Mouse (Mus musculus): ENCODE data around the gene Ppp1r10. TPM values are rescaled to one million over a fixed set of nuclear protein-coding genes. Genes with fewer than 3 reads are reported as not detected.
A peak's percentile ranks its signal among the peaks of the same experiment; 100 is the strongest.

Gene Ppp1r10
- polyA plus RNA-seq, 1 experiment from 2014 or later = 44.3 TPM

GRCm38 (mm10) chr17:35907609-35908008 lies 8.6 kb upstream of the Ppp1r10 start:
- ATAC-seq (ENCODE audit: insufficient number of reproducible peaks, insufficient read depth, low FRiP score, low TSS enrichment, low read depth) = no peak
- H3K36me3 ChIP-seq = peaks cover 72% of the 10 kb centered on the region

DNA sequence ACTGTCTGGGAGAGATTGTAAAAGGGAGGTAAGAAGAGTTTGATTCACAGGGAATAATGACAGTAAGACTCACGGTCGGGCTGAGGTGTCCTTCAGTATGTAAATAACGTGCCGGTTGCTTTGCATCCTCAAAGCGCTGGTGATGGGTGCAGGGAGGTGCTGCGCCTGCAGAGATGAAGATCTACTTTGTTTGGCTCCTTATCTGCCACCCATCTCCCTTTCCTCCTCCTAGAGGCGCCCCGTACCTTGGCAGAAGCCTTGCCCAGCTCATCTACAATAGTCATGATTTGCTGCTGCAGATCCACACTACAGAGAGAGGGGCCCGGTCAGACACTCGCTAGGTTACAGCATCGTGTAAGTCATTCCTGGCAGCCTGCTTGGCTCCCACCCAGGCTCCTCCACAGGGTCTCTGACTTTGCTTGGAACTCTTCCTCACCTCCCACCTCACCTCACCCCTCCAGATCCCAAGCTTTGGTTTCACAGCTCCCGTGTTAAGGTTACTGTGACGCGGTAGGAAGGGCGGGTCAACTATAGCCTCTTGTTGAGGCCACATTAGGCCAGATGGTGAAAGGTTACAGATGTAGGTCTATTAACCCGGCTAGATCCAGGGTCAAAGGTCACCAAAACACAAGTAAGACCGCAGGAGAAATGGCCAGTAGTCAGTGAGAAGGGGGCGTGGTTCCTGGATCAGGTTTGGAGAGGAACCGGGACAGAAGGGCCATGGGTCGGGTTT lies 6.9 kb upstream of the Ppp1r10 start:
- H3K4me1 ChIP-seq = peaks cover 20% of the 10 kb centered on the region
- peaks cover 70% of the 10 kb centered on the region for H3K36me3 ChIP-seq
- 21% methylated on average over 20 of the region's 20 CpGs for WGBS
- H3K4me2 ChIP-seq = peak overlapping the region; percentile 85
- no peaks in the 10 kb centered on the region for H3K9me3 ChIP-seq
- peak overlapping the region; percentile 85 for H3K27ac ChIP-seq
- H3K9ac ChIP-seq = peak overlapping the region; percentile 85
- ATAC-seq (ENCODE audit: insufficient number of reproducible peaks, insufficient read depth, low FRiP score, low TSS enrichment, low read depth) = peak; percentile 20; the same call in 1 of the 2 replicates
- no peaks in the 10 kb centered on the region for H3K27me3 ChIP-seq
- H3K4me3 ChIP-seq = peak overlapping the region; percentile 75

More at GRCm38 (mm10) chr17:35907609-35908008, 8.6 kb upstream of the Ppp1r10 start:
- Histone ChIP-seq H3K4me3 (no peak overlapping the region), H3K4me1 (peaks cover 20% of the 10 kb centered on the region), H3K9ac (no peak overlapping the region), H3K9me3 (no peaks in the 10 kb centered on the region), H3K4me2 (no peak overlapping the region), H3K27me3 (no peaks in the 10 kb centered on the region), H3K27ac (no peak overlapping the region)
- WGBS = 70% methylated on average over 2 of the region's 2 CpGs

- Histone ChIP-seq H3K4me1 (peaks cover 20% of the 10 kb centered on the region), H3K36me3 (peaks cover 70% of the 10 kb centered on the region), H3K4me3 (peak within 1 kb of the TSS; percentile 75), H3K9ac (peak within 1 kb of the TSS; percentile 85), H3K27me3 (no peaks in the 10 kb centered on the region), H3K9me3 (no peaks in the 10 kb centered on the region), H3K4me2 (peak within 1 kb of the TSS; percentile 85), H3K27ac (peak within 1 kb of the TSS; percentile 85)
- WGBS = 3% methylated on average over 25 of the region's 25 CpGs
- ATAC-seq (ENCODE audit: insufficient number of reproducible peaks, insufficient read depth, low FRiP score, low TSS enrichment, low read depth) = peak; percentile 84
Measured at GRCm38 (mm10) chr17:35909919-35910369, 6.3 kb upstream of the Ppp1r10 start, which contains the start of gene Atat1. Gene Atat1, minus strand, starts transcription at chr17:35910075.

DNA sequence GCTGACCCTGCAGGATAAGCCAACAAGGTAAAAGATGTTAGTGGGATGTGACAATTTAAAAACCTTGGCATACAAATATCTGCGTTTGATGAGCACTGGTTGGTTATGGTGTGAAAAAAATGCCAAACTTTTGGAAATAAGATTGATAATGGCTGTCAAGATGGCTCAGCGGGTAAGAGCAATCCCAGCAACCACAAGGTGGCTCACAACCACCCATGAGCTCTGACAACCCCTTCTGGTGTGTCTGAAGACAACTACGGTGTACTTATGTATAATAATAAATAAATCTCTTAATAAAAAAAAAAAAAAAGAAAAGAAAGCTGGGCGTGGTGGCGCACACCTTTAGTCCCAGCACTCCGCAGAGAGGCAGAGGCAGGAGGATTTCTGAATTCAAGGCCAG lies 1.3 kb upstream of the Ppp1r10 start:
- 87% methylated on average over 6 of the region's 6 CpGs for WGBS
- Histone ChIP-seq H3K4me1 (peaks cover 15% of the 10 kb centered on the region), H3K27ac (no peak overlapping the region), H3K4me3 (peak overlapping the region; percentile 72), H3K36me3 (peaks cover 33% of the 10 kb centered on the region), H3K27me3 (no peaks in the 10 kb centered on the region), H3K4me2 (peak overlapping the region; percentile 80), H3K9me3 (no peaks in the 10 kb centered on the region), H3K9ac (no peak overlapping the region)
- ATAC-seq (ENCODE audit: insufficient number of reproducible peaks, insufficient read depth, low FRiP score, low TSS enrichment, low read depth) = no peak

- 2% methylated on average over 28 of the region's 28 CpGs for WGBS
- Histone ChIP-seq H3K36me3 (peaks cover 33% of the 10 kb centered on the region), H3K27ac (peak overlapping the region; percentile 97), H3K4me2 (peak overlapping the region; percentile 80), H3K9ac (peak overlapping the region; percentile 97), H3K4me1 (peaks cover 20% of the 10 kb centered on the region), H3K27me3 (no peaks in the 10 kb centered on the region), H3K9me3 (no peaks in the 10 kb centered on the region), H3K4me3 (peak overlapping the region; percentile 72)
- 0 out of 2 replicates have a peak, but pooled peaks have one; percentile 1 for ATAC-seq (ENCODE audit: insufficient number of reproducible peaks, insufficient read depth, low FRiP score, low TSS enrichment, low read depth)
Measured at GRCm38 (mm10) chr17:35915538-35916296, 517 bp upstream of the Ppp1r10 start.

DNA sequence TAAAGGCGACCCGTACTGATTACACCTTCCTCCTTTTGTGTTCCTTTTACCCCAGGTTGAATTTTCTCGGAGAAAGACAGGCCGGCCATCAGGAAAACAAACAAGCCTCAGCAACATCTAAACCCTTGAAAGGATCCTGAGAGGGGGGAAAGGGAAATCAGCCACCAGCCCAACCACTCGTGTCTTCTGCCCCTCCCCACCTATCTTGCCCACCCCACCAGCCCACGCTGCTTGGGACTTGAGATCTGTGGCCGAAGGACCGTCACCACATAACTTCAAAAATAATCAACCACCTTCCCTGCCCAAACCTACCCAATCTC lies 869 bp downstream of the Ppp1r10 start:
- under 1% methylated on average over 8 of the region's 8 CpGs for WGBS
- ATAC-seq (ENCODE audit: insufficient number of reproducible peaks, insufficient read depth, low FRiP score, low TSS enrichment, low read depth) = no peak
- H3K4me2 ChIP-seq = peak overlapping the region; percentile 93
- H3K27ac ChIP-seq = peak overlapping the region; percentile 97
- no peaks in the 10 kb centered on the region for H3K27me3 ChIP-seq
- peak overlapping the region; percentile 97 for H3K9ac ChIP-seq
- H3K4me1 ChIP-seq = peaks cover 26% of the 10 kb centered on the region
- H3K9me3 ChIP-seq = no peaks in the 10 kb centered on the region
- peak overlapping the region; percentile 72 for H3K4me3 ChIP-seq
- peaks cover 21% of the 10 kb centered on the region for H3K36me3 ChIP-seq

GRCm38 (mm10) chr17:35917463-35918251 lies 1.4 kb downstream of the Ppp1r10 start:
- WGBS = under 1% methylated on average over 13 of the region's 13 CpGs
- Histone ChIP-seq H3K4me3 (peak overlapping the region; percentile 72), H3K4me2 (peak overlapping the region; percentile 93), H3K4me1 (peaks cover 26% of the 10 kb centered on the region), H3K36me3 (peaks cover 15% of the 10 kb centered on the region), H3K27me3 (no peaks in the 10 kb centered on the region), H3K9me3 (no peaks in the 10 kb centered on the region), H3K27ac (peak overlapping the region; percentile 97), H3K9ac (peak overlapping the region; percentile 97)
- no peak for ATAC-seq (ENCODE audit: insufficient number of reproducible peaks, insufficient read depth, low FRiP score, low TSS enrichment, low read depth)

DNA sequence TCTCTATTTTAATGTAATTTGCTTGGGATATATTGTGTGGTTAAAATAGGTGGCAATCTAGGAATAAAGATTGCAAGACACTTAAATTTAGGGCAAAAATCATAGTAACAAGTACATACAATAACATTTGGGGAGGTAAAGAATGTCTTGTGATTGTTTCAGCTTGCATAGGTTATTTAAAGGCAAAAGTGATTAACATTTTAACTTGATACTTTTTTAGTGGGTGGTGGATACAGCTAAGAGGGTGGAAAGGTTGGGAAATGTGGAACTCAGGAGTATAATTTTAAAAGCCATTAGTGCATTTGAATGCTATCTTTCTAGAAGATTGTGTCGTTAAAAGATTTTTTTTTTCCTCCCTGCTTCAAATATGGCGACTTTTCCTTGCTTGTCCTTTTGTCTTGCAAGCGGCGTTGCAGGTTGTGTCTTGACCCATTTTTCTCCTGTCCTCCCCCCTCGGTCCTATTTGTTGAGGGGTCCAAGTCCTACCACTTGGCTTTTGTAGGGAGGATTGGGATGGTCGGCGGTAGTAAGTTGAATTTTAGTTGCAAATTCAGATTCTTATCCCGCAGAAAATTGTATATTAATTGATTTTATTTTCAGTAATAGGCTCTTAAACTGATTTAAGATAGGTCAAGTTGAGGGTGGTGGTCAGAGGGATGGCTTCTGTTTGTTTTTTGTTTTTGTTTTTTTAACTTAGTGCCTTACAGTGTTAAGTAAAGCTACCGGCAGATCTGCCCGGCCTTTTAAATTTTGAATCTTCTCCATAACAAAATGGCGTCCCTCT lies 2.2 kb downstream of the Ppp1r10 start:
- peaks cover 12% of the 10 kb centered on the region for H3K36me3 ChIP-seq
- under 1% methylated on average over 11 of the region's 11 CpGs for WGBS
- peak overlapping the region; percentile 72 for H3K4me3 ChIP-seq
- no peaks in the 10 kb centered on the region for H3K9me3 ChIP-seq
- peak overlapping the region; percentile 97 for H3K9ac ChIP-seq
- peak overlapping the region; percentile 97 for H3K27ac ChIP-seq
- peak overlapping the region; percentile 93 for H3K4me2 ChIP-seq
- H3K4me1 ChIP-seq = peaks cover 26% of the 10 kb centered on the region
- ATAC-seq (ENCODE audit: insufficient number of reproducible peaks, insufficient read depth, low FRiP score, low TSS enrichment, low read depth) = no peak
- H3K27me3 ChIP-seq = no peaks in the 10 kb centered on the region

DNA sequence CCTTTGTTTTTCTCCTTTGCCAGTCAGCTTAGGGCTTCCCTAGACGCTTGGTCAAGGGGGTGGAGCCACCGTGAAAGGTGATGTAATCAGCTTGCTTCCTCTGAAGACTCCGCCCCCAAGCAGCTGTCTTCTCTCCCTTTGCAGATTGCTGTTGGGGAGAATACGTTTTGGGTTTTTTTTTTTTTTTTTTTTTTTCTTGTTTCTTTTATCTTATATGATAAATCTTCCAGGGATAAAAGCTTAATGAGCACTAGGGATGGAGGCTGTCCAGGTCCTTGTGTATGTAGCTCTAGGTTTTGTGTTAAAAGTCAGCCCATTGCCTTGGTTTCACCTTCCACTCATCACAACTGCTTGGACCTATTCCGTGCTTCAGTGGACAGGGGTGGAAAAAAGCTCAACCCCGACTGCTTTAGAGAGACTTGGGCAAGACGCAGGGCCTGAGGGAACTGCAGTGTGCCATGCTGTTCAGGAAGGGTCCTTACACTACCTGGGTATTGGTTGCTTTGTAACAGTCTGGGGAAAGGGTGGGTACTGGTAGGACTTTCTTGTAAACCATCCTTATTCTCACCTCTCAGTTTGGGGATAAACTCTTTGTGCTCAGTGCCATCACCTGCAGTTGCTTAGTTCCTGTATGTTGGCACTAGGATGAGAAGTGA lies 3.0 kb downstream of the Ppp1r10 start:
- H3K4me2 ChIP-seq = peak overlapping the region; percentile 93
- no peaks in the 10 kb centered on the region for H3K9me3 ChIP-seq
- H3K27ac ChIP-seq = peak overlapping the region; percentile 97
- no peak for ATAC-seq (ENCODE audit: insufficient number of reproducible peaks, insufficient read depth, low FRiP score, low TSS enrichment, low read depth)
- no peaks in the 10 kb centered on the region for H3K27me3 ChIP-seq
- H3K36me3 ChIP-seq = peaks cover 15% of the 10 kb centered on the region
- peak overlapping the region; percentile 72 for H3K4me3 ChIP-seq
- H3K9ac ChIP-seq = peak overlapping the region; percentile 97
- 14% methylated on average over 7 of the region's 7 CpGs for WGBS
- peaks cover 26% of the 10 kb centered on the region for H3K4me1 ChIP-seq

- Histone ChIP-seq H3K4me1 (peaks cover 26% of the 10 kb centered on the region), H3K27me3 (no peaks in the 10 kb centered on the region), H3K4me3 (peak overlapping the region; percentile 72; the same call in 1 of the 2 replicates), H3K9me3 (no peaks in the 10 kb centered on the region), H3K9ac (peak overlapping the region; percentile 97), H3K4me2 (peak overlapping the region; percentile 93), H3K36me3 (peaks cover 18% of the 10 kb centered on the region), H3K27ac (peak overlapping the region; percentile 97)
- ATAC-seq (ENCODE audit: insufficient number of reproducible peaks, insufficient read depth, low FRiP score, low TSS enrichment, low read depth) = no peak
- 46% methylated on average over 6 of the region's 6 CpGs for WGBS
Measured at GRCm38 (mm10) chr17:35919864-35920301, 3.6 kb downstream of the Ppp1r10 start.
